Mouse (Mus musculus) cortical plate, adult 2 months (tissue): Measurements from ENCODE around the gene Kcna7.

Experiments
- CTCF ChIP-seq: fragments of 200-500 bp; IDR thresholded peaks from 2 replicates; pipeline ENCODE4 v1.5.1; 2011; ENCODE audit warnings: mild to moderate bottlenecking, control low read depth, low read length; ENCODE audit not compliant: insufficient read depth; ENCODE audit errors: extremely low read depth
- POLR2A ChIP-seq: fragments of 200-500 bp; IDR thresholded peaks from 2 replicates; pipeline ENCODE4 v1.6.1; 2011; ENCODE audit warnings: mild to moderate bottlenecking, low read length, control low read depth; ENCODE audit not compliant: insufficient read depth; ENCODE audit errors: extremely low read depth

- TF ChIP-seq CTCF, result no peak
- no peak for TF ChIP-seq POLR2A
Observed at GRCm38 (mm10) chr7:45395129-45395541, 10.3 kb upstream of the Kcna7 start.
